Mouse (Mus musculus) kidney, adult 2 months (tissue): ENCODE data around the gene Ube2o. TPM values are rescaled to one million over a fixed set of nuclear protein-coding genes. Genes with fewer than 3 reads are reported as not detected.

Source experiments
- DNase-seq: peaks from one replicate; pipeline ENCODE4 v3.0.0; 2021
- H3K27ac ChIP-seq: fragments of 200-500 bp; 2 replicates; pipeline ENCODE4 v1.5.1; 2012; ENCODE audit warnings: low read depth, low read length, control low read depth, inconsistent platforms; ENCODE audit not compliant: insufficient read depth
- H3K27me3 ChIP-seq: fragments of 200-500 bp; replicated peaks from 2 replicates; pipeline ENCODE4 v1.6.1; 2012; ENCODE audit warnings: mild to moderate bottlenecking, moderate library complexity, low read length, inconsistent platforms; ENCODE audit not compliant: control insufficient read depth, insufficient read depth
- H3K36me3 ChIP-seq: fragments of 200-500 bp; 2 replicates; pipeline ENCODE4 v1.6.1; 2012; ENCODE audit warnings: mild to moderate bottlenecking, moderate library complexity, low read length, inconsistent platforms; ENCODE audit not compliant: control insufficient read depth, insufficient read depth
- H3K4me1 ChIP-seq: fragments of 200-500 bp; 2 replicates; pipeline ENCODE4 v1.6.1; 2011; ENCODE audit warnings: low read length; ENCODE audit not compliant: control insufficient read depth, insufficient read depth
- H3K4me3 ChIP-seq: fragments of 200-500 bp; 2 replicates; pipeline ENCODE4 v1.5.1; 2011; ENCODE audit warnings: mild to moderate bottlenecking, low read depth, low read length, control low read depth; ENCODE audit not compliant: insufficient read depth
- CTCF ChIP-seq: fragments of 200-500 bp; conservative IDR thresholded peaks from 2 replicates; pipeline ENCODE4 v1.5.1; 2011; ENCODE audit warnings: low read depth, mild to moderate bottlenecking, control low read depth, low read length, moderate library complexity, mixed read lengths; ENCODE audit not compliant: insufficient read depth, insufficient read length
- POLR2A ChIP-seq: fragments of 200-500 bp; IDR thresholded peaks from one replicate; pipeline ENCODE4 v1.6.1; 2011; ENCODE audit warnings: low read depth, low read length, control low read depth
- WGBS: fragments of 180-500 bp; shearing (Covaris S2); methylation state at CpG from one replicate; pipeline ENCODE4 v1.1.7; 2018; 5-methylcytosine and 5-hydroxymethylcytosine counted together
- polyA plus RNA-seq: library from polyadenylated mRNA; depleted of rRNA; stranded (reverse); fragments of >200 nt; gene quantifications from 2 replicates; pipeline ENCODE4 v1.2.3, GENCODE M21; 2012; rRNA removed

The Ube2o gene
- polyA plus RNA-seq, 1 experiment, result 10.3 TPM

DNA sequence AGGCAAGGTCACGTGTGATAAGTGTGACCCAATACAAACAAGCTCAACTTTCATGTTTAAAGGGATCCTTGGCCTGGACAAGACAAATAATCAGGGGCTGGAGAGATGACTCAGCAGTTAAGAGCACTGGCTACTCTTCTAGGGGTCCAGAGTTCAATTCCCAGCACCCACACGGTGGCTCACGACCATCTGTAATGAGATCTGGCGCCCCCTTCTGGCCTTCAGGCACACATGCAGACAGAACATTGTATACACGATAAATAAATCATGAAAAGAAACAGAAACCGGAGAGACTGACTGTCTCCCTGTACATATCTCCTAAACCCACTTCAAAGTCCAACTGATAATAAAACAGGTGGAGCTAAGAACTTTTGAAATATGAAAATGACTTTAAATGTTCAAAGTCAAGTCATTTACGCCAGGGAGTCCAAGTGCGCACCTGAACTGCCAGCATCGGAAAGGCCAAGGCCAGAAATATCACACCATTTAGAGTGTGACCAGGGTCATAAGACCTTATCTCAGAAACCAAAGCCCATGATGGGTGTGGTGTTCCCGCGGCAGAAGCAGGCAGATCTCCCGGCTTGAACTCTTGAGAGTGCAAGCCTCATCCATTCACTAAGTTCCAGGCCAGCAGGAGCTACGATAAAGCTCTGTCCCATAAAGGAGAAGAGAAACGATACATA lies 92.4 kb downstream of the Ube2o start:
- Histone ChIP-seq H3K27ac (no peak overlapping the region), H3K4me1 (peaks cover 4% of the 10 kb centered on the region; the same call in 1 of the 2 replicates), H3K36me3 (peaks cover 2% of the 10 kb centered on the region; the same call in 1 of the 2 replicates), H3K27me3 (no peaks in the 10 kb centered on the region), H3K4me3 (peak overlapping the region; percentile 95; the same call in 1 of the 2 replicates)
- TF ChIP-seq CTCF, result peak; percentile 55
- TF ChIP-seq POLR2A, result no peak
- WGBS, result 64% methylated on average over 14 of the region's 14 CpGs
- peak; percentile 39 for DNase-seq

DNA sequence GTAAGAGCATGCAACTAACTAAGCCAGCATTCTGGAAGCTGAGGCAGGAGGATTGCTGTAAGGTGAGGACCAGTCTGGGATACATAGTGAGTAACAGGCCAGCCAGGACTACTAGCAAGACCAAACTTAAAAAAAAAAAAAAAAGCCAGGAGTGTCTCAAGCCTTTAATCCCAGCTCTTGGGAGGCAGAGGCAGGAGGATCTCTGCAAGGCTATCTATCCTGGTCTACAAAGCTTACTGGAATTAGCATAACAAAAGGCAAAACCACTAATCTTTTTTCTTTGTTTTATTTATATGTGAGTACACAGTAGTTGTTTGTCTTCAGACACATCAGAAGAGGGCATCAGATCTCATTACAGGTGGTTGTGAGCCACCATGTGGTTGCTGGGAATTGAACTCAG lies 93.0 kb downstream of the Ube2o start:
- H3K36me3 ChIP-seq, result peaks cover 2% of the 10 kb centered on the region; the same call in 1 of the 2 replicates
- DNase-seq, result no peak

More for the DNA sequence above, 93.0 kb downstream of the Ube2o start:
- H3K4me3 ChIP-seq, result no peak overlapping the region
- peaks cover 4% of the 10 kb centered on the region; the same call in 1 of the 2 replicates for H3K4me1 ChIP-seq
- H3K27ac ChIP-seq, result no peak overlapping the region
- no peaks in the 10 kb centered on the region for H3K27me3 ChIP-seq
- no peak for TF ChIP-seq CTCF
- no peak for TF ChIP-seq POLR2A

Other genes starting within 250 kb of the Ube2o start
- 0.80 and 1.0 TPM in 2 replicates for gene Foxj1, start 246.0 kb downstream of the Ube2o start, polyA plus RNA-seq
- 2.5 and 2.9 TPM in 2 replicates for gene Rnf157, start 168.4 kb downstream of the Ube2o start, polyA plus RNA-seq
- gene Ubald2, start 147.4 kb downstream of the Ube2o start, polyA plus RNA-seq, result 195 and 211 TPM in 2 replicates
- gene Qrich2, start 115.2 kb downstream of the Ube2o start, polyA plus RNA-seq, result 0.08 and 0.24 TPM in 2 replicates
- gene Prpsap1, start 87.2 kb downstream of the Ube2o start, polyA plus RNA-seq, result 87.5 and 91.1 TPM in 2 replicates
- gene Sphk1, start 50.5 kb downstream of the Ube2o start, polyA plus RNA-seq, result 9.9 and 12.0 TPM in 2 replicates
- gene Aanat, start 5.0 kb upstream of the Ube2o start, polyA plus RNA-seq, result not detected in 2 replicates
- gene Rhbdf2, start 45.6 kb upstream of the Ube2o start, polyA plus RNA-seq, result 18.0 and 19.1 TPM in 2 replicates
- 0.44 and 0.52 TPM in 2 replicates for gene Prcd, start 72.1 kb upstream of the Ube2o start, polyA plus RNA-seq
- 16.2 and 21.0 TPM in 2 replicates for gene Cygb, start 72.9 kb upstream of the Ube2o start, polyA plus RNA-seq
- 0.69 and 1.1 TPM in 2 replicates for gene St6galnac1, start 194.1 kb upstream of the Ube2o start, polyA plus RNA-seq
- gene Mxra7, start 246.6 kb upstream of the Ube2o start, polyA plus RNA-seq, result 11.3 TPM in 2 replicates